Mouse (Mus musculus): ENCODE results near the gene Gm11034. TPM values are rescaled to one million over a fixed set of nuclear protein-coding genes. Genes with fewer than 3 reads are reported as not detected.

The Gm11034 gene
- polyA plus RNA-seq, 1 experiment from 2014 or later: not detected

Other genes with a start within 250 kb of the Gm11034 start
- gene Cyp4f18, start 204.0 kb downstream of the Gm11034 start, polyA plus RNA-seq (2015; fragmentation: Nextera tagmentation; extraction: Ambion mirVana): 1.2 TPM in 1 of 2 replicates, not detected in the other
- not detected in 2 replicates for gene Olfr372, start 172.4 kb downstream of the Gm11034 start, polyA plus RNA-seq (2015; fragmentation: Nextera tagmentation; extraction: Ambion mirVana)
- not detected in 2 replicates for gene Olfr373, start 130.5 kb downstream of the Gm11034 start, polyA plus RNA-seq (2015; fragmentation: Nextera tagmentation; extraction: Ambion mirVana)
- not detected in 2 replicates for gene Olfr374, start 106.6 kb downstream of the Gm11034 start, polyA plus RNA-seq (2015; fragmentation: Nextera tagmentation; extraction: Ambion mirVana)
- gene Tpm4, start 78.7 kb downstream of the Gm11034 start, polyA plus RNA-seq (2015; fragmentation: Nextera tagmentation; extraction: Ambion mirVana): 221 TPM in 2 replicates
- gene Rab8a, start 52.4 kb downstream of the Gm11034 start, polyA plus RNA-seq (2015; fragmentation: Nextera tagmentation; extraction: Ambion mirVana): 100 and 103 TPM in 2 replicates
- not detected in 2 replicates for gene Hsh2d, start 24.0 kb downstream of the Gm11034 start, polyA plus RNA-seq (2015; fragmentation: Nextera tagmentation; extraction: Ambion mirVana)
- gene Cib3, start 799 bp downstream of the Gm11034 start, polyA plus RNA-seq (2015; fragmentation: Nextera tagmentation; extraction: Ambion mirVana): not detected in 2 replicates
- 116 and 117 TPM in 2 replicates for gene Fam32a, start 6.1 kb upstream of the Gm11034 start, polyA plus RNA-seq (2015; fragmentation: Nextera tagmentation; extraction: Ambion mirVana)
- 248 and 252 TPM in 2 replicates for gene Ap1m1, start 26.4 kb upstream of the Gm11034 start, polyA plus RNA-seq (2015; fragmentation: Nextera tagmentation; extraction: Ambion mirVana)
- gene Gm10282, start 91.6 kb upstream of the Gm11034 start, polyA plus RNA-seq (2015; fragmentation: Nextera tagmentation; extraction: Ambion mirVana): 23.0 and 23.1 TPM in 2 replicates
- 4.0 and 4.1 TPM in 2 replicates for gene Klf2, start 105.4 kb upstream of the Gm11034 start, polyA plus RNA-seq (2015; fragmentation: Nextera tagmentation; extraction: Ambion mirVana)
- 62.3 and 63.1 TPM in 2 replicates for gene Eps15l1, start 207.8 kb upstream of the Gm11034 start, polyA plus RNA-seq (2015; fragmentation: Nextera tagmentation; extraction: Ambion mirVana)
- 0.92 TPM in 2 replicates for gene Calr3, start 230.2 kb upstream of the Gm11034 start, polyA plus RNA-seq (2015; fragmentation: Nextera tagmentation; extraction: Ambion mirVana)
- gene 1700030K09Rik, start 230.2 kb upstream of the Gm11034 start, polyA plus RNA-seq (2015; fragmentation: Nextera tagmentation; extraction: Ambion mirVana): 22.2 and 23.1 TPM in 2 replicates